ENCODE assay signal across 13 mouse cellular contexts in genomic region chr7:82697668-82698067, GRCm38 (mm10). TPM values are rescaled to one million over a fixed set of nuclear protein-coding genes. Genes with fewer than 3 reads are reported as not detected.
DNase-seq lines count a peak whose midpoint lies in the region; ATAC-seq and TF ChIP-seq lines count a peak whose summit lies in the region.
"Had no signal": no experiment of that assay in that cellular context is flagged by ENCODE, and none has a peak within 500 bp of the region (broad histone marks: within the 10 kb centered on the region; RNA-seq: fewer than 3 reads in every experiment).

No protein-coding gene starts in this region.

- no peak for DNase-seq in kidney, postnatal 0 days (ENCODE audit: low spot score)
- DNase-seq in kidney, postnatal 14 days, result no peak
- peak; percentile 36 for DNase-seq in CD4-positive helper T cell, adult 2 months (ENCODE audit: low read depth, low spot score)
- peak; percentile 10 for DNase-seq in T-cell, adult 2 months (ENCODE audit: low spot score)
- DNase-seq in induced T-regulatory cell, adult 2 months (ENCODE audit: low read depth), result peak; percentile 58
- no peak for DNase-seq in frontal cortex, postnatal 10 days (ENCODE audit: low spot score in 2 of 2)
- DNase-seq in frontal cortex, adult 2 months (ENCODE audit: extremely low spot score in 1 of 2, low spot score in 1 of 2), result no peak
- DNase-seq: gastrocnemius, postnatal 14 days; kidney, adult 8-10 months had no signal

- H3K36me3 ChIP-seq in kidney, postnatal 0 days (ENCODE audit: insufficient read depth, low read length), result peaks cover 20% of the 10 kb centered on the region
- peaks cover 49% of the 10 kb centered on the region for H3K36me3 ChIP-seq in forebrain, embryonic 12.5 days (replicated peaks)

- H3K27me3 ChIP-seq in kidney, postnatal 0 days (ENCODE audit: insufficient read depth, low read length), result no peaks in the 10 kb centered on the region
- no peaks in the 10 kb centered on the region for H3K27me3 ChIP-seq in forebrain, embryonic 12.5 days
- H3K27me3 ChIP-seq: embryonic facial prominence, embryonic 12.5 days; limb, embryonic 15.5 days had no signal

- TF ChIP-seq CTCF in kidney, postnatal 0 days (IDR thresholded peaks at IDR 0.05; ENCODE audit: low read depth), result peak; percentile 30; the same call in 1 of the 2 replicates

- 79% methylated on average over 8 of the region's 8 CpGs for WGBS in kidney, postnatal 0 days
- WGBS in forebrain, embryonic 12.5 days, result 73% methylated on average over 8 of the region's 8 CpGs

- H3K4me3 ChIP-seq in kidney, postnatal 0 days (replicated peaks; ENCODE audit: low read depth, low read length), result no peak overlapping the region
- no peak overlapping the region for H3K4me3 ChIP-seq in forebrain, embryonic 12.5 days (replicated peaks)
- H3K4me3 ChIP-seq: embryonic facial prominence, embryonic 12.5 days; limb, embryonic 15.5 days; myocyte had no signal

- no peak overlapping the region for H3K27ac ChIP-seq in kidney, postnatal 0 days
- no peak overlapping the region for H3K27ac ChIP-seq in forebrain, embryonic 12.5 days
- H3K27ac ChIP-seq: embryonic facial prominence, embryonic 12.5 days; limb, embryonic 15.5 days had no signal

- no peak overlapping the region for H3K9ac ChIP-seq in kidney, postnatal 0 days (ENCODE audit: low read depth, low read length)
- H3K9ac ChIP-seq in forebrain, embryonic 12.5 days, result no peak overlapping the region
- H3K9ac ChIP-seq: embryonic facial prominence, embryonic 12.5 days; limb, embryonic 15.5 days had no signal

- H3K9me3 ChIP-seq in kidney, postnatal 0 days (replicated peaks; ENCODE audit: low read length), result no peaks in the 10 kb centered on the region
- no peaks in the 10 kb centered on the region for H3K9me3 ChIP-seq in forebrain, embryonic 12.5 days
- H3K9me3 ChIP-seq: embryonic facial prominence, embryonic 12.5 days; limb, embryonic 15.5 days had no signal

- ATAC-seq in kidney, postnatal 0 days (replicated peaks; ENCODE audit: low FRiP score, low read depth), result no peak
- no peak for ATAC-seq in forebrain, embryonic 12.5 days (ENCODE audit: low FRiP score)

- no peak overlapping the region for H3K4me2 ChIP-seq in kidney, postnatal 0 days (ENCODE audit: low read length)
- no peak overlapping the region for H3K4me2 ChIP-seq in forebrain, embryonic 12.5 days
- H3K4me2 ChIP-seq: embryonic facial prominence, embryonic 12.5 days; limb, embryonic 15.5 days had no signal

- H3K4me1 ChIP-seq in kidney, postnatal 0 days (replicated peaks; ENCODE audit: insufficient read depth, low read length), result no peaks in the 10 kb centered on the region
- no peaks in the 10 kb centered on the region for H3K4me1 ChIP-seq in forebrain, embryonic 12.5 days
- H3K4me1 ChIP-seq: limb, embryonic 15.5 days had no signal

RNA-seq across cellular contexts. Expression of gene Efl1, which starts 49.3 kb away (rescaled TPM):
- polyA plus RNA-seq in kidney, postnatal 0 days (2015; fragmentation: Nextera tagmentation; extraction: Ambion mirVana), result 15.9 and 16.8 TPM in 2 replicates
- 21.1 and 21.3 TPM in 2 replicates for polyA plus RNA-seq in forebrain, embryonic 12.5 days (2016; fragmentation: Nextera tagmentation; extraction: Ambion mirVana)
- polyA plus RNA-seq in frontal cortex, adult 2 months (2012; rRNA removed), result 7.7 and 8.1 TPM in 2 replicates

RNA-seq across cellular contexts. Expression of gene Saxo2, which starts 49.3 kb away (rescaled TPM):
- 6.8 and 8.0 TPM in 2 replicates for polyA plus RNA-seq in kidney, postnatal 0 days (2015; fragmentation: Nextera tagmentation; extraction: Ambion mirVana)
- polyA plus RNA-seq in forebrain, embryonic 12.5 days (2016; fragmentation: Nextera tagmentation; extraction: Ambion mirVana), result 7.7 and 10.6 TPM in 2 replicates
- 12.0 and 16.5 TPM in 2 replicates for polyA plus RNA-seq in frontal cortex, adult 2 months (2012; rRNA removed)

Comparison
In these comparisons a context has a peak if more than half of its experiments do, and no peak if none do; other contexts are left out.
1. DNase-seq: peak in CD4-positive helper T cell, adult 2 months (single experiment), T-cell, adult 2 months (single experiment) and induced T-regulatory cell, adult 2 months (single experiment); none in kidney, postnatal 0 days (single experiment), kidney, postnatal 14 days (single experiment), frontal cortex, postnatal 10 days (0 of 2) and frontal cortex, adult 2 months (0 of 2).